Mouse (Mus musculus) midbrain, postnatal 0 days (tissue): ENCODE measurements around the gene Aup1. TPM values are rescaled to one million over a fixed set of nuclear protein-coding genes. Genes with fewer than 3 reads are reported as not detected.

Experiments used
- ATAC-seq: fragments of 200-750 bp; cut with Nextera tagmentation; 2 replicates; pipeline ENCODE4 v1.8.0; 2017; ENCODE audit warnings: moderate number of reproducible peaks, mild to moderate bottlenecking, moderate TSS enrichment, moderate library complexity; ENCODE audit not compliant: low FRiP score
- DNase-seq: peaks from one replicate; pipeline ENCODE4 v3.0.0-alpha.2; 2015; ENCODE audit warnings: low spot score
- H3K27ac ChIP-seq: fragments of 300-500 bp; sonication (generic); 2 replicates; pipeline ENCODE4 v1.5.1; 2014; ENCODE audit warnings: low read depth, mild to moderate bottlenecking, low read length, mixed read lengths
- H3K27me3 ChIP-seq: fragments of 300-500 bp; sonication (generic); 2 replicates; pipeline ENCODE4 v1.6.1; 2014; ENCODE audit warnings: low read length, control low read depth, mixed read lengths; ENCODE audit not compliant: insufficient read depth
- H3K36me3 ChIP-seq: fragments of 300-500 bp; sonication (generic); 2 replicates; pipeline ENCODE4 v1.6.1; 2014; ENCODE audit warnings: low read length, control low read depth, mixed read lengths; ENCODE audit not compliant: insufficient read depth
- H3K4me1 ChIP-seq: fragments of 300-500 bp; sonication (generic); 2 replicates; pipeline ENCODE4 v1.6.1; 2014; ENCODE audit warnings: mild to moderate bottlenecking, control low read depth, antibody characterized with exemption, low read length, mixed read lengths; ENCODE audit not compliant: insufficient read depth
- H3K4me2 ChIP-seq: fragments of 300-500 bp; sonication (generic); 2 replicates; pipeline ENCODE4 v1.6.1; 2014; ENCODE audit warnings: low read depth, mild to moderate bottlenecking, low read length, mixed read lengths; ENCODE audit not compliant: poor library complexity, severe bottlenecking
- H3K4me3 ChIP-seq: fragments of 300-500 bp; sonication (generic); 2 replicates; pipeline ENCODE4 v1.5.1; 2014; ENCODE audit warnings: low read depth, mild to moderate bottlenecking, low read length, moderate library complexity
- H3K9ac ChIP-seq: fragments of 300-500 bp; sonication (generic); replicated peaks from 2 replicates; pipeline ENCODE4 v1.6.1; 2014; ENCODE audit warnings: mild to moderate bottlenecking, low read length, moderate library complexity, mixed read lengths; ENCODE audit not compliant: poor library complexity, severe bottlenecking
- H3K9me3 ChIP-seq: fragments of 300-500 bp; sonication (generic); 2 replicates; pipeline ENCODE4 v1.6.1; 2016; ENCODE audit warnings: low read length, control low read depth
- CTCF ChIP-seq: IDR thresholded peaks from 2 replicates; pipeline ENCODE4 v1.5.1; 2016; ENCODE audit warnings: antibody characterized with exemption, mild to moderate bottlenecking
- WGBS: fragments of 180-500 bp; shearing (Covaris S2); extraction: QIAGEN DNeasy Blood & Tissue Kit; methylation state at CpG from one replicate; pipeline ENCODE4 v1.1.7; 2014; 5-methylcytosine and 5-hydroxymethylcytosine counted together
- polyA plus RNA-seq: library from polyadenylated mRNA; unstranded; fragments of >200 nt; fragmentation: Nextera tagmentation; extraction: Ambion mirVana; gene quantifications from 2 replicates; pipeline ENCODE4 v1.2.1, GENCODE M21; 2015
- total RNA-seq: library from RNA; depleted of rRNA; stranded (reverse); fragments of >200 nt; gene quantifications from 2 replicates; pipeline ENCODE4 v1.2.3, GENCODE M21; 2014

Gene Aup1
- total and polyA plus RNA-seq, 2 experiments from 2014 or later, result 130 to 190 TPM

DNA sequence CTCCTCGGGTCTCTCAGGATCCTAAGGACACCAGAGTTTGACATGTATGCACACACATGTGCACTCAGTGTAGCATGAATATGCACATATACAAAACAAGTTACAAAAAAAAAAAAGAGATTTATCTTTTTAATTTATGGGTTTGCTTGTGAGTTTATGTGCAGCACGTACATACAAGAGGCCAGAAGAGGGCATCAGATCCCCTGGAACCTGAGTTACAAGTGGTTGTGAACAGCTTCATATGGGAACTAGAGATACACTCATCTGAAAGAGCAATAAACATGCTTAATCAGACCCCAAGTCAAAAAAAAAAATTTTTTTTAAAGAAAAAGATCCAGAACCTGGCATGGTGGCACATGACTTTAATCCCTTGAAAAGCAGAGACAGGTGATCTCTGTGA, 20.7 kb downstream of the Aup1 start:
- TF ChIP-seq CTCF, result peak; percentile 34; the same call in 1 of the 2 replicates
- no peak overlapping the region for H3K4me2 ChIP-seq
- no peaks in the 10 kb centered on the region for H3K36me3 ChIP-seq
- H3K27me3 ChIP-seq, result peaks cover 50% of the 10 kb centered on the region
- ATAC-seq (no peak), DNase-seq (no peak)
- peaks cover 11% of the 10 kb centered on the region for H3K4me1 ChIP-seq
- WGBS, result 14% methylated on average over 2 of the region's 2 CpGs
- H3K27ac ChIP-seq, result no peak overlapping the region
- H3K4me3 ChIP-seq, result no peak overlapping the region
- H3K9ac ChIP-seq, result no peak overlapping the region
- no peaks in the 10 kb centered on the region for H3K9me3 ChIP-seq

DNA sequence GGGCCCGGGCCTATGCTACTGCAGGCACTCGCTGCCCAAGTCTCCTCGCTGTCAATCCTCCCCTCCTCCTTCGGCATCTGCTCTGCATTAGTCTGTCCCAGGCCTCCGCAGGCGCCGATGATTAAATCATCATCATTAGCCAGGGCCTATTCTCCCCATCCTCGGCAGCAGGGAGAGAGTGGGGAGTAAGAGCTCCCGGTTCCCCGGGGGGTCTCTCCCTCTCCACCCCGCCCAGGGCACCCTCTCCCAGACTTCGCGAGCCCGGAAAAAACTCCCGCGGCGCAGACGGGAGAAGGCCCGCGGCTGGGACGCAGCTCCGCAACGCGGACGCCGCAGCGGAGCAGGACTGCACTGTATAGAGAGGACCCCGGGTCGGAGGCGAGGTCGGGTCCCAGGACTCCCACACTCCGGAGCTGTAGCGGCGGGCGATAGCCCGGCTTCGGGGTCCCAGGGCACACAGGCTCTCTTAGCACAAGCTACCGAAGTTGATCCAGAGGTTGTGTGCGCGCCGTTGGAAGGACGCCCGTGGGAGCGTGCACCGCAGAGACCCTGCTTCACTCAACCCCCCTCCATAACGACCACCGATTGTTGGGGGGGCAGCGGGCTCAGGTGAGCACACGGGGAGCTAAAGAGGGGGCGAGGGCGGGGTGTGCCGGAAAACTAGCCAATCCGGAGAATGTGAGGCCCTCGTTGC, 23.5 kb downstream of the Aup1 start, which contains the start of gene Pcgf1:
Gene Pcgf1, plus strand, starts transcription at position 240 of the 694 bp plus-strand sequence.
- H3K9me3 ChIP-seq, result no peaks in the 10 kb centered on the region
- peak within 1 kb of the TSS; percentile 92 for H3K27ac ChIP-seq
- TF ChIP-seq CTCF, result no peak
- ATAC-seq (peak; percentile 67), DNase-seq (peak; percentile 99)
- H3K27me3 ChIP-seq, result peaks cover 29% of the 10 kb centered on the region
- peak within 1 kb of the TSS; percentile 80 for H3K9ac ChIP-seq
- peak within 1 kb of the TSS; percentile 89 for H3K4me2 ChIP-seq
- peak within 1 kb of the TSS; percentile 73 for H3K4me3 ChIP-seq
- peaks cover 11% of the 10 kb centered on the region; the same call in 1 of the 2 replicates for H3K4me1 ChIP-seq
- WGBS, result under 1% methylated on average over 54 of the region's 54 CpGs
- 0 out of 2 replicates have a peak, but pooled peaks cover 2% of the 10 kb centered on the region for H3K36me3 ChIP-seq

DNA sequence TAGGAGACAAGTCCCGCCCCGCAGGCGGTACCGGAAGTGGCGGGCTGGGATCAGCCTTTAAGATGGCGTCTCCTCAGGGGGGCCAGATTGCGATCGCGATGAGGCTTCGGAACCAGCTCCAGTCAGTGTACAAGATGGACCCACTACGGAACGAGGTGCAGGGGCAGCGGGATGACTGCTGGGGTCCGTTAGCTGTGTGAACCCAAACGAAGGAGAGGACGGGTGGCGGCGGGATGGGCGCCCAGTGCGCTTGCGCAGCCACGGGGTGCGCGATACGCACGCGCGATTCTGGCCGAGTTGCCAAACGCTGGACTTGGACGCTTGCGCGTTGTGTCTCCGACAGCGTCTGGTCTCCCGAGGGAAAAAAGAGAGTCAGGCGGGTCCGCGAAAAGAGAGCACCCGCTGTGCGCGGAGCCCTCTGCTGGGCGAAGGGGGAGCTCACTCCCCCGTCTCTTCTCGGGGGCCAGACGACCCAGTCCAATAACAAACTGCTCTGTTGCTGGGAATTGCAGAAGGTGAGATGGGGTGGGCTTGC, 24.1 kb downstream of the Aup1 start:
- Histone ChIP-seq H3K4me3 (peak overlapping the region; percentile 73), H3K9me3 (no peaks in the 10 kb centered on the region), H3K27ac (peak overlapping the region; percentile 92), H3K4me2 (peak overlapping the region; percentile 89), H3K4me1 (peaks cover 11% of the 10 kb centered on the region; the same call in 1 of the 2 replicates), H3K27me3 (peaks cover 29% of the 10 kb centered on the region), H3K9ac (peak overlapping the region; percentile 63), H3K36me3 (0 out of 2 replicates have a peak, but pooled peaks cover 2% of the 10 kb centered on the region)
- peak; percentile 96 for DNase-seq
- under 1% methylated on average over 46 of the region's 46 CpGs for WGBS
- peak; percentile 94 for ATAC-seq
- TF ChIP-seq CTCF, result peak; percentile 73

DNA sequence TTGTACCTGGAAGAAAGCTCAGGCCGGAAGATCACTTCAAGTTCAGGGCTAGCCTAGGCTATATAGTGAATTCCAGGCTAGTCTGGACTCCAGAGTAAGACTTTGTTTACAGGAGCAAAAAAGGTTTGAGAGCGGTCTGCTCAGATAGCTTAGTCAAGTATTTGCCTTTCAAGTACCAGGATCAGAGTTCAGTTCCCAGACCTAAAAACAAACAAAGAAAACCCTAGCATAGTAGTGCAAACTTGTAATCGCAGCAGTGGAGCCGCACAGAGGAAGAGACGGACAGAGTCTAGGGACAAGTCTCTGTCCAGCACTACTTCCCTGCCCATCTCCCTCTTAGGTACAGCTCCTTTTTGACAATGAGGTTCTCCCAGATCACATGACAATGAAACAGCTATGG, 25.9 kb downstream of the Aup1 start:
- Histone ChIP-seq H3K27me3 (peaks cover 30% of the 10 kb centered on the region), H3K9ac (no peak overlapping the region), H3K27ac (no peak overlapping the region), H3K36me3 (0 out of 2 replicates have a peak, but pooled peaks cover 2% of the 10 kb centered on the region), H3K4me2 (no peak overlapping the region), H3K4me1 (peaks cover 11% of the 10 kb centered on the region; the same call in 1 of the 2 replicates), H3K4me3 (no peak overlapping the region), H3K9me3 (no peaks in the 10 kb centered on the region)
- ATAC-seq (no peak), DNase-seq (no peak)
- TF ChIP-seq CTCF, result no peak
- WGBS, result 96% methylated on average over 5 of the region's 5 CpGs

DNA sequence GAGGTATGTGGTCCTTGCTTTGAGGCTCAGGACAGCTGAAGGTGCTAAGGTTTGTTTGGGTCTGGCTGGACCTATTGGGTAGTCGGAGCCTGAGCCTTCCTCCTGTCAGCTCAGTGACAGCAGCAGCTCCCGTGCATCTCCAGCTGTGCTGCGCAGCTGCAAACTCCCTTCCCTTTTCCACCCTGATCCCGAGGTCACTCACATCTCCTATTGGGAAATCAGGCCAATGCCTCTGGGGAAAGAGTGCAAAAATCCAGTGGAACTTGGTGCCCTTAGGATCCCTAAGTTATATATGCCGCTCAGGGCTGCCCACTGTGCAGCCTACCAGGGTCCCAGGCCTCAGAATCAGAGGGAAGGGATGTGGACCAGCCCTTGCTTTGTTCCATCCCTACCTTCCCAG, 29.2 kb downstream of the Aup1 start:
- no peak overlapping the region for H3K9ac ChIP-seq
- H3K4me1 ChIP-seq, result peaks cover 7% of the 10 kb centered on the region; the same call in 1 of the 2 replicates
- WGBS, result 16% methylated on average over 5 of the region's 5 CpGs
- no peak overlapping the region for H3K4me3 ChIP-seq
- H3K27me3 ChIP-seq, result peaks cover 57% of the 10 kb centered on the region
- H3K36me3 ChIP-seq, result 0 out of 2 replicates have a peak, but pooled peaks cover 2% of the 10 kb centered on the region
- DNase-seq (no peak), ATAC-seq (no peak)
- no peak for TF ChIP-seq CTCF
- H3K4me2 ChIP-seq, result no peak overlapping the region
- H3K9me3 ChIP-seq, result no peaks in the 10 kb centered on the region
- no peak overlapping the region for H3K27ac ChIP-seq

DNA sequence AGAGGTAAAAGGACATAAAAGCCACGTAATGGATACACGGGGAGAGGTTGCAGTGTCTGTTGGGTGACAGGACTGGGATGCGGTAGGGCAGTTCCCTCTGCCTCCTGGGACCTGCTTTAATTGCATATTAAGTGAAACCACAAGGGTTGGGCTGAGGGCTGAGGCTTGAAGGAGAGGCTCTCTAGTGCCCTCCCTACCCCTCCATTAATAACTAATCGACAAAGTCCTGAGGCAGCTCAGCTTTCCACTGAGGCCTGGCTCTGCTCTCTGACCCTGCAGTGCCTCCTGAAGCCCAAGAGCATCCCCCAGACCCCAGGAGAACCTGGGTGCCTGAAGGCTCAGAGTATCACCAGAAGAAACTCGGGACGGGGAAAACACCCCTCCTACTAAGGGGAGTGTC, 30.2 kb downstream of the Aup1 start:
- DNase-seq, result no peak
- H3K4me2 ChIP-seq, result no peak overlapping the region
- H3K27ac ChIP-seq, result no peak overlapping the region
- no peak overlapping the region for H3K4me3 ChIP-seq
- no peak overlapping the region for H3K9ac ChIP-seq
- H3K36me3 ChIP-seq, result 0 out of 2 replicates have a peak, but pooled peaks cover 2% of the 10 kb centered on the region
- WGBS, result 6% methylated on average over 6 of the region's 6 CpGs
- no peak for TF ChIP-seq CTCF
- no peaks in the 10 kb centered on the region for H3K9me3 ChIP-seq
- 0 out of 2 replicates have a peak, but pooled peaks cover 1% of the 10 kb centered on the region for H3K4me1 ChIP-seq
- peaks cover 65% of the 10 kb centered on the region for H3K27me3 ChIP-seq
- no peak for ATAC-seq
